Mouse (Mus musculus) stomach, postnatal 0 days (tissue): ENCODE results near the gene Plin2.
"Not testable (repeated sequence)": the region's sequence is repeated elsewhere in the genome, so short reads cannot be mapped to it uniquely, and the experiment has no call there.

Experiments used
- CTCF ChIP-seq: IDR thresholded peaks from 2 replicates; pipeline ENCODE4 v1.5.1; 2016; ENCODE audit warnings: antibody characterized with exemption, low read depth, mild to moderate bottlenecking, moderate library complexity
- EP300 ChIP-seq: optimal IDR thresholded peaks from 2 replicates; pipeline ENCODE3; 2016; ENCODE audit warnings: antibody characterized with exemption

DNA sequence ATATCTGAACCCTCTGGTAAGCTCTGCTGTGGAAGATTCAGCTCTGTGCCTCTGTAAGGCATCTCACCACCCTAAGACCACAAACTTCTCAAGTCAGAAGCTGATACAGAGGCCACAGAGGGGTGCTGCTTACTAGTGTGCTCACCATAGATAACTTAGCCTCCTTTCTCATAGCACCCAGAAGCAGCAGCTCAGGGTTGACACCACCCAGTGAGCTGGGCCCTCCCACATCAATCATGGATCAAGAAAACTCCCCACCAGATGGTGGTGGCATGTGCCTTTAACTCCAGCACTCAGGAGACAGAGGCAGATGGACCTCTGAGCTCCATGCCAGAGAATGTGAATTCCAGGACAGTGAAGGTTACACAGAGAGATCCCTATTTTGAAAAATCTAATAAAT lies 35.0 kb downstream of the Plin2 start:
- TF ChIP-seq CTCF, EP300: not testable (repeated sequence)
